Mouse (Mus musculus) thymus, postnatal 25 days (tissue): Measurements from ENCODE around the gene Gm21778.
"Not testable (repeated sequence)": the region's sequence is repeated elsewhere in the genome, so short reads cannot be mapped to it uniquely, and the experiment has no call there.

Experiments
- DNase-seq: peaks from one replicate; pipeline ENCODE4 v3.0.0; 2022

Gene Gm21778

DNA sequence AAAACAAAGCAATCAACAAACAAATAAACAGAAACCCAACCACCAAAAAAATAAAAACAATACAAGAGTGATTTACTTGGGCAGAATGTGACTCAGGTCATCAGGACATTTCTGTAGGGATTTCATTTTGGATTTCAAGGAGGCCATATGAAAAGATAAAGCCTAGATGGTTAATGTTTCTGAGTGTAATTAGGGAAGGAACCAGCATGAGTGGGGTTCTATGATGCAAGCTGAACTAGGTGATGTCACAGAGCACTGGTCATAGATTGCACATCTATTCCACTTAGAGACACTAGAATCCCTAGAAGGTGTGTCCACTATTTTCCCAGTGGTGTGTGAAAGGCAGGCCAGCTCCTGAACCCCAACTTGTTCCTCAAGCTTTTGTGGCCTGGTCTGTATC is at the start of gene Gm21778:
Gm21778 (plus strand) TSS at position 301 of the 400 bp plus-strand sequence.
- not testable (repeated sequence) for DNase-seq
